Mouse (Mus musculus) thymus, postnatal 14 days (tissue): ENCODE results near the gene Traf4.
A peak's percentile ranks its signal among the peaks of the same experiment; 100 is the strongest.
"Not testable (repeated sequence)": the region's sequence is repeated elsewhere in the genome, so short reads cannot be mapped to it uniquely, and the experiment has no call there.

Experiments used
- DNase-seq: peaks from one replicate; pipeline ENCODE4 v3.0.0; 2021

Gene Traf4

GRCm38 (mm10) chr11:78164924-78165760 is at the start of gene Traf4:
TSS of gene Traf4 (minus strand) at chr11:78165589.
- DNase-seq, result peak; percentile 93

- no peak for DNase-seq
Measured at GRCm38 (mm10) chr11:78213086-78213817, 47.9 kb upstream of the Traf4 start.

- no peak for DNase-seq
Measured at GRCm38 (mm10) chr11:78211513-78211912, 46.1 kb upstream of the Traf4 start.

- no peak for DNase-seq
Measured at GRCm38 (mm10) chr11:78210615-78211014, 45.2 kb upstream of the Traf4 start.

GRCm38 (mm10) chr11:78209886-78210285 is 44.5 kb upstream of the Traf4 start:
- no peak for DNase-seq

- no peak for DNase-seq
Measured at GRCm38 (mm10) chr11:78207190-78207589, 41.8 kb upstream of the Traf4 start.

- DNase-seq, result no peak
Measured at GRCm38 (mm10) chr11:78205361-78206206, 40.2 kb upstream of the Traf4 start.

GRCm38 (mm10) chr11:78204287-78204686 is 38.9 kb upstream of the Traf4 start:
- no peak for DNase-seq

- no peak for DNase-seq
Measured at GRCm38 (mm10) chr11:78202372-78202771, 37.0 kb upstream of the Traf4 start.

- no peak for DNase-seq
Measured at GRCm38 (mm10) chr11:78195101-78195863, 29.9 kb upstream of the Traf4 start.

GRCm38 (mm10) chr11:78194411-78195100 is 29.2 kb upstream of the Traf4 start:
- peak; percentile 64 for DNase-seq

GRCm38 (mm10) chr11:78193113-78193512 is 27.7 kb upstream of the Traf4 start, which contains the start of gene Proca1:
TSS of gene Proca1 (plus strand) at chr11:78193392.
- no peak for DNase-seq

- no peak for DNase-seq
Measured at GRCm38 (mm10) chr11:78190041-78190440, 24.7 kb upstream of the Traf4 start.

GRCm38 (mm10) chr11:78189234-78190040 is 24.0 kb upstream of the Traf4 start:
- DNase-seq, result no peak

- DNase-seq, result peak; percentile 22
Measured at GRCm38 (mm10) chr11:78188331-78189233, 23.2 kb upstream of the Traf4 start, which contains the start of gene Rab34. TSS of gene Rab34 (plus strand) at chr11:78188430.

- not testable (repeated sequence) for DNase-seq
Measured at GRCm38 (mm10) chr11:78184702-78185101, 19.3 kb upstream of the Traf4 start.

- DNase-seq, result no peak
Measured at GRCm38 (mm10) chr11:78183884-78184514, 18.6 kb upstream of the Traf4 start.

GRCm38 (mm10) chr11:78182961-78183844 is 17.8 kb upstream of the Traf4 start, which contains the start of gene Rpl23a:
TSS of gene Rpl23a (minus strand) at chr11:78183584.
- DNase-seq, result peak; percentile 80
